Mouse (Mus musculus) MEL (cell line): ENCODE results near the gene Ndp. TPM values are rescaled to one million over a fixed set of nuclear protein-coding genes. Genes with fewer than 3 reads are reported as not detected.

Experiments used
- DNase-seq: peaks from one replicate; pipeline ENCODE4 v3.0.0; 2011; ENCODE audit warnings: low read depth, low spot score
- H3K27ac ChIP-seq: 2 replicates; pipeline ENCODE4 v1.5.1; 2012; ENCODE audit warnings: low read depth, mild to moderate bottlenecking, control low read depth, low read length, moderate library complexity; ENCODE audit not compliant: control insufficient read depth
- H3K27me3 ChIP-seq, 2 experiments: fragments of 150-350 bp in 1 of 2; sonication (generic) in 1 of 2; 2 replicates each; pipeline ENCODE4 v1.6.1; 2012; ENCODE audit warnings: low read length in 2 of 2, mild to moderate bottlenecking in 2 of 2, improper control_type of control experiment in 1 of 2, moderate library complexity in 1 of 2; ENCODE audit not compliant: insufficient read depth in 2 of 2, control insufficient read depth in 1 of 2
- H3K36me3 ChIP-seq, 2 experiments: 2 replicates each; pipeline ENCODE4 v1.6.1; 2012 to 2014; ENCODE audit warnings: low read length in 2 of 2, improper control_type of control experiment in 1 of 2, inconsistent platforms in 1 of 2, mild to moderate bottlenecking in 1 of 2; ENCODE audit not compliant: insufficient read depth in 2 of 2, control insufficient read depth in 1 of 2
- H3K4me1 ChIP-seq, 2 experiments: fragments of 150-350 bp in 1 of 2; sonication (generic) in 1 of 2; 2 replicates each; pipeline ENCODE4 v1.6.1; 2012; ENCODE audit warnings: low read length in 2 of 2, improper control_type of control experiment in 1 of 2, mild to moderate bottlenecking in 1 of 2; ENCODE audit not compliant: insufficient read depth in 2 of 2, control insufficient read depth in 1 of 2
- H3K4me3 ChIP-seq, 2 experiments: fragments of 150-350 bp in 1 of 2; sonication (generic) in 1 of 2; 2 replicates each; pipeline ENCODE4 v1.5.1; 2012; ENCODE audit warnings: low read depth in 2 of 2, low read length in 2 of 2, mild to moderate bottlenecking in 2 of 2, moderate library complexity in 2 of 2, control low read depth in 1 of 2, improper control_type of control experiment in 1 of 2; ENCODE audit not compliant: control insufficient read depth in 1 of 2, insufficient read depth in 1 of 2
- H3K79me2 ChIP-seq: 2 replicates; pipeline ENCODE4 v1.6.1; 2012; ENCODE audit warnings: mild to moderate bottlenecking, low read length, moderate library complexity; ENCODE audit not compliant: control insufficient read depth, poor library complexity, insufficient read depth
- H3K9ac ChIP-seq: 2 replicates; pipeline ENCODE4 v1.6.1; 2012; ENCODE audit warnings: low read depth, mild to moderate bottlenecking, control low read depth, low read length, moderate library complexity; ENCODE audit not compliant: control insufficient read depth, poor library complexity, severe bottlenecking
- H3K9me3 ChIP-seq: fragments of 150-350 bp; sonication (generic); replicated peaks from 2 replicates; pipeline ENCODE4 v1.6.1; 2012; ENCODE audit warnings: mild to moderate bottlenecking, low read length, improper control_type of control experiment, moderate library complexity; ENCODE audit not compliant: insufficient read depth
- BHLHE40 ChIP-seq: IDR thresholded peaks from 2 replicates; pipeline ENCODE4 v1.6.1; 2012; ENCODE audit warnings: low read depth, mild to moderate bottlenecking, inconsistent platforms, low read length, improper control_type of control experiment, borderline replicate concordance
- CTCF ChIP-seq, 3 experiments: IDR thresholded peaks in 2 of 3; conservative IDR thresholded peaks in 1 of 3; 2 replicates each; pipeline ENCODE4 v1.5.1; 2011 to 2012; ENCODE audit warnings: low read length in 3 of 3, low read depth in 2 of 3, mild to moderate bottlenecking in 2 of 3, improper control_type of control experiment in 1 of 3, inconsistent platforms in 1 of 3, mixed read lengths in 1 of 3, moderate library complexity in 1 of 3; ENCODE audit not compliant: control insufficient read depth in 1 of 3, insufficient read depth in 1 of 3, poor library complexity in 1 of 3, severe bottlenecking in 1 of 3
- ELF1 ChIP-seq: IDR thresholded peaks from 2 replicates; pipeline ENCODE4 v1.6.1; 2014; ENCODE audit warnings: low read depth, mild to moderate bottlenecking, inconsistent platforms, low read length, improper control_type of control experiment, moderate library complexity
- EP300 ChIP-seq, 2 experiments: IDR thresholded peaks; 2 replicates each; pipeline ENCODE4 v1.6.1; 2011; ENCODE audit warnings: improper control_type of control experiment in 2 of 2, low read length in 2 of 2, low read depth in 1 of 2, mild to moderate bottlenecking in 1 of 2
- MEF2A ChIP-seq: IDR thresholded peaks from 2 replicates; pipeline ENCODE4 v1.6.1; 2014; ENCODE audit warnings: low read depth, mild to moderate bottlenecking, inconsistent platforms, low read length, improper control_type of control experiment; ENCODE audit not compliant: poor library complexity, insufficient replicate concordance, severe bottlenecking; ENCODE audit errors: extremely low read depth
- MXI1 ChIP-seq: IDR thresholded peaks from 2 replicates; pipeline ENCODE4 v1.6.1; 2011; ENCODE audit warnings: mild to moderate bottlenecking, low read depth, low read length, improper control_type of control experiment
- NELFE ChIP-seq: IDR thresholded peaks from 2 replicates; pipeline ENCODE4 v1.6.1; 2011; ENCODE audit warnings: low read depth, low read length, improper control_type of control experiment
- NRF1 ChIP-seq: IDR thresholded peaks from 2 replicates; pipeline ENCODE4 v1.6.1; 2014; ENCODE audit warnings: low read depth, mild to moderate bottlenecking, inconsistent platforms, low read length, improper control_type of control experiment, moderate library complexity; ENCODE audit not compliant: poor library complexity, insufficient read depth, severe bottlenecking
- POLR2AphosphoS2 ChIP-seq: IDR thresholded peaks from 2 replicates; pipeline ENCODE4 v1.6.1; 2011; ENCODE audit warnings: low read length, improper control_type of control experiment
- POLR2AphosphoS5 ChIP-seq: IDR thresholded peaks from 2 replicates; pipeline ENCODE4 v1.6.1; 2012; ENCODE audit warnings: low read depth, borderline replicate concordance, mild to moderate bottlenecking, inconsistent platforms, low read length, moderate library complexity, mixed read lengths
- RAD21 ChIP-seq: IDR thresholded peaks from 2 replicates; pipeline ENCODE4 v1.6.1; 2011; ENCODE audit warnings: mild to moderate bottlenecking, low read depth, low read length, improper control_type of control experiment
- SIN3A ChIP-seq: IDR thresholded peaks from 2 replicates; pipeline ENCODE4 v1.6.1; 2012; ENCODE audit warnings: low read length, improper control_type of control experiment, inconsistent platforms
- SMC3 ChIP-seq: IDR thresholded peaks from 2 replicates; pipeline ENCODE4 v1.6.1; 2011; ENCODE audit warnings: low read depth, low read length, improper control_type of control experiment
- TAL1 ChIP-seq: IDR thresholded peaks from 2 replicates; pipeline ENCODE4 v1.6.1; 2012; ENCODE audit warnings: mild to moderate bottlenecking, inconsistent platforms, low read length, moderate library complexity, mixed read lengths
- TBP ChIP-seq: IDR thresholded peaks from 2 replicates; pipeline ENCODE4 v1.8.0; 2011; ENCODE audit warnings: low read depth, low read length, improper control_type of control experiment
- UBTF ChIP-seq: IDR thresholded peaks from 2 replicates; pipeline ENCODE4 v1.6.1; 2012; ENCODE audit warnings: low read depth, mild to moderate bottlenecking, inconsistent platforms, low read length, improper control_type of control experiment, moderate library complexity, borderline replicate concordance; ENCODE audit not compliant: insufficient read depth
- USF2 ChIP-seq, 2 experiments: IDR thresholded peaks; 2 replicates each; pipeline ENCODE4 v1.6.1; 2011 to 2012; ENCODE audit warnings: improper control_type of control experiment in 2 of 2, low read length in 2 of 2, borderline replicate concordance in 1 of 2, inconsistent platforms in 1 of 2, low read depth in 1 of 2, mild to moderate bottlenecking in 1 of 2; ENCODE audit not compliant: insufficient read depth in 1 of 2
- ZC3H11A ChIP-seq: IDR thresholded peaks from 2 replicates; pipeline ENCODE4 v1.6.1; 2012; ENCODE audit warnings: low read depth, mild to moderate bottlenecking, inconsistent platforms, low read length, improper control_type of control experiment
- polyA plus RNA-seq, 2 experiments: library from polyadenylated mRNA; stranded (reverse) in 1 of 2; unstranded in 1 of 2; fragments of >175 nt in 1 of 2; fragments of >200 nt in 1 of 2; gene quantifications; 2 replicates each; pipeline versions ENCODE4 v1.2.1 to v1.2.4; 2012; ENCODE audit warnings: low replicate concordance in 2 of 2, low read depth in 1 of 2; ENCODE audit not compliant: insufficient read length in 2 of 2, insufficient read depth in 1 of 2, missing spikeins in 1 of 2
- total RNA-seq: library from RNA; depleted of rRNA; stranded (reverse); fragments of 300-350 nt; gene quantifications from 2 replicates; pipeline ENCODE4 v1.2.3, GENCODE M21; 2012; rRNA removed

Gene Ndp
- total RNA-seq (not detected in 2 replicates), polyA plus RNA-seq (not detected)

DNA sequence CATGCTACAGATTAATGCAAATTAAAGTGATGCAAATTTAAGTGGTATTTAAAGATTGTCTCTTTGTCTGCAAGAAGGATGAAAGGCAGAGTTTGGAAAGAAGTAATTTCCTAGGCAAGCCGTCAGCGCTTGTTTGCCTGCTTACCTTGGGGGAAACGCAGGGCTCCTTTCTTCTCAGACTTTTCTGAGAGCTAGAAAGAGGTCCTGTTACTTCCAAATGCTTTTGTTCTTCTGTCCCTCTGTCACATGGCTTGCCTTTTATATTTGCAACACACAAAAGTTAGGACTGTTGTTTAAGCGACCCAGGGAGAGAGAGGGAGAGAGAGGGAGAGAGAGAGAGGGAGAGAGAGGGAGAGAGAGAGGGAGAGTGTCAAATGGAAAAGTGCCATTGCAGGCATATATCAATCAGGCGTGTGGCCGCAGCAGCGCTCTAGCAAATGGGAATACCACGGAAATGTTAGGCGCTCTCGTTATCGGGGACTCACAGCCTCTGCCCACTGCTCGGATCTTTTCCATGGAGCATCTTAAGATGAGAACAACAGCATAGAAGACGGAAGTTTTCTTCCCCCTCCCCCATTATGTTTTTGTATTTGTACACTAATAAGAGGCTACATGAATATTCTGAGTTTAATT, at the start of gene Ndp:
TSS of gene Ndp (minus strand) at position 534 of the 633 bp plus-strand sequence.
- no peaks in the 10 kb centered on the region for H3K79me2 ChIP-seq
- H3K4me3 ChIP-seq, result no peak within 1 kb of the TSS
- H3K36me3 ChIP-seq, result no peaks in the 10 kb centered on the region
- no peaks in the 10 kb centered on the region for H3K9me3 ChIP-seq
- no peak for DNase-seq
- TF ChIP-seq ZC3H11A, result no peak
- no peak for TF ChIP-seq NELFE
- TF ChIP-seq POLR2AphosphoS2, result no peak
- TF ChIP-seq BHLHE40, result no peak
- TF ChIP-seq TBP, result no peak
- no peak for TF ChIP-seq UBTF
- no peak for TF ChIP-seq TAL1
- no peak for TF ChIP-seq ELF1
- TF ChIP-seq EP300 (IDR thresholded peaks at IDR 0.05; ENCODE audit: low read depth in 1 of 2, low read length in 2 of 2), result no peak
- TF ChIP-seq MXI1, result no peak
- no peak for TF ChIP-seq CTCF (IDR thresholded peaks at IDR 0.05 in 2 of 3, conservative IDR thresholded peaks at IDR 0.05 in 1 of 3; ENCODE audit: control insufficient read depth in 1 of 3, insufficient read depth in 1 of 3, low read depth in 2 of 3, low read length in 3 of 3, poor library complexity in 1 of 3, severe bottlenecking in 1 of 3)
- TF ChIP-seq NRF1, result no peak
- TF ChIP-seq MEF2A, result no peak
- TF ChIP-seq SIN3A, result no peak
- TF ChIP-seq SMC3, result no peak
- TF ChIP-seq, all 39 proteins: peak for 0
- Histone ChIP-seq H3K9ac (no peak within 1 kb of the TSS), H3K27ac (no peak within 1 kb of the TSS), H3K4me1 (no peaks in the 10 kb centered on the region), H3K27me3 (no peaks in the 10 kb centered on the region)

DNA sequence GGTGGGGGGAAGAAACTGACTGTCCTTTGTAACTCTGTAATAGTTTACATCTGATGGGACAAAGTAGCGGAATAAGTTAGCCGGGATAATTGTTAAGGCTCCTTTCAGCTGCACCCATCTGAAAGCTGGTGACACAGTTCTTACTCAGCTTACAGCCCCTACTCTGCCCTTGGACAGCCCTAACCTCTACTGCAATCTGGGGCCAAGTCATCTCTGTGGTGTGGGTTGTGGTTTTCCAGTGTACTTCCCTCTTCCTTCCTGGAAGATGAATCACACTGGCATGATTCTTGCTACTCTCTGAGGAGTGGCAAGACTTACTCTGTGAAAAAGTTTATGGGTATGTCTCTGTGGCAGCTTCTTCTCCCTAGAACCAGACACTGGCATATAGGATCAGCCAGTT, 43.2 kb upstream of the Ndp start:
- Histone ChIP-seq H3K27me3 (no peaks in the 10 kb centered on the region), H3K36me3 (no peaks in the 10 kb centered on the region), H3K79me2 (no peaks in the 10 kb centered on the region), H3K4me3 (no peak overlapping the region), H3K9ac (no peak overlapping the region), H3K4me1 (no peaks in the 10 kb centered on the region), H3K9me3 (no peaks in the 10 kb centered on the region), H3K27ac (no peak overlapping the region)
- no peak for TF ChIP-seq BHLHE40
- TF ChIP-seq NELFE, result no peak
- no peak for TF ChIP-seq TAL1
- no peak for TF ChIP-seq MXI1
- no peak for TF ChIP-seq TBP
- TF ChIP-seq USF2 (IDR thresholded peaks at IDR 0.05; ENCODE audit: borderline replicate concordance in 1 of 2, insufficient read depth in 1 of 2, low read depth in 1 of 2, low read length in 2 of 2), result no peak
- TF ChIP-seq RAD21, result no peak
- no peak for TF ChIP-seq POLR2AphosphoS5
- no peak for DNase-seq
